In the genomic region with DNA sequence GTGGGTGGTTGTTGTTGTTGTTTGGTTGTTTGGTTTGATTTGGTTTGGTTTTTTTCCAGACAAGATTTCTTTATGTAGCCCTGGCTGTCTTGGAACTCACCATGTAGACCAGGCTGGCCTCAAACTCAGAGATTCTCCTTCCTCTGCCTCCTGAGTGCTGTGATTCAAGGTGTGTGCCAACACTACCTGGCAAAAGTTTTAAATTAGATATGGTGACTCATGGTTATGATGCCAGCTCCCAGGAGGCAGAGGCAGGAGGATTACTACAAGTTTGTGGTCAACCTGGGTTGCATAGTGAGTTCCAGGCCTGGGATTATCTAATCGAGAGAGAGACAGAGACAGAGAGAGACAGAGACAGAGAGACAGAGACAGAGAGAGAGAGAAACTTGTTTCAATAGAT, we compare ENCODE assay signal across 14 mouse cellular contexts. TPM values are rescaled to one million over a fixed set of nuclear protein-coding genes. Genes with fewer than 3 reads are reported as not detected.
DNase-seq lines count a peak whose midpoint lies in the region; ATAC-seq and TF ChIP-seq lines count a peak whose summit lies in the region.
"Had no signal": no experiment of that assay in that cellular context is flagged by ENCODE, and none has a peak within 500 bp of the region (broad histone marks: within the 10 kb centered on the region; RNA-seq: fewer than 3 reads in every experiment).

No protein-coding gene starts in this region.

- no peaks in the 10 kb centered on the region for H3K36me3 ChIP-seq in heart, embryonic 12.5 days
- H3K36me3 ChIP-seq in kidney, embryonic 15.5 days: no peaks in the 10 kb centered on the region
- H3K36me3 ChIP-seq in lung, postnatal 0 days (ENCODE audit: insufficient read depth, low read length): no peaks in the 10 kb centered on the region
- H3K36me3 ChIP-seq in stomach, embryonic 15.5 days: no peaks in the 10 kb centered on the region
- H3K36me3 ChIP-seq: forebrain, embryonic 12.5 days had no signal

- no peaks in the 10 kb centered on the region for H3K9me3 ChIP-seq in heart, embryonic 12.5 days (replicated peaks)
- H3K9me3 ChIP-seq in kidney, embryonic 15.5 days (replicated peaks): no peaks in the 10 kb centered on the region
- no peaks in the 10 kb centered on the region for H3K9me3 ChIP-seq in lung, postnatal 0 days (ENCODE audit: low read length)
- H3K9me3 ChIP-seq in stomach, embryonic 15.5 days: no peaks in the 10 kb centered on the region
- H3K9me3 ChIP-seq: forebrain, embryonic 12.5 days had no signal

- H3K9ac ChIP-seq in heart, embryonic 12.5 days: no peak overlapping the region
- H3K9ac ChIP-seq in kidney, embryonic 15.5 days: no peak overlapping the region
- no peak overlapping the region for H3K9ac ChIP-seq in lung, postnatal 0 days (replicated peaks; ENCODE audit: low read depth)
- H3K9ac ChIP-seq in stomach, embryonic 15.5 days: no peak overlapping the region
- H3K9ac ChIP-seq: forebrain, embryonic 12.5 days had no signal

- no peak for DNase-seq in heart, adult 11 months
- DNase-seq in kidney, adult 9 months: no peak
- DNase-seq in lung, postnatal 0 days (ENCODE audit: low spot score): no peak
- DNase-seq in lung, adult 18-20 months: no peak
- DNase-seq in testis, postnatal 14 days (ENCODE audit: low spot score): no peak
- DNase-seq: adrenal gland, postnatal 25 days; cerebellum, postnatal 10 days; right cerebral cortex, postnatal 25 days; thymus, postnatal 14 days had no signal

- TF ChIP-seq EP300 in lung, postnatal 0 days (IDR thresholded peaks at IDR 0.05): no peak

- H3K4me2 ChIP-seq in heart, embryonic 12.5 days: no peak overlapping the region
- H3K4me2 ChIP-seq in kidney, embryonic 15.5 days: no peak overlapping the region
- no peak overlapping the region for H3K4me2 ChIP-seq in lung, postnatal 0 days (replicated peaks; ENCODE audit: low read depth, low read length)
- no peak overlapping the region for H3K4me2 ChIP-seq in stomach, embryonic 15.5 days
- H3K4me2 ChIP-seq: forebrain, embryonic 12.5 days; midbrain, embryonic 11.5 days had no signal

- TF ChIP-seq CTCF in lung, postnatal 0 days (IDR thresholded peaks at IDR 0.05): no peak

- H3K27ac ChIP-seq in heart, embryonic 12.5 days (ENCODE audit: poor library complexity, severe bottlenecking): peak overlapping the region; percentile 74
- H3K27ac ChIP-seq in kidney, embryonic 15.5 days: peak overlapping the region; percentile 69
- peak overlapping the region; percentile 51 for H3K27ac ChIP-seq in lung, postnatal 0 days (ENCODE audit: low read length)
- H3K27ac ChIP-seq in stomach, embryonic 15.5 days: peak overlapping the region; percentile 63
- H3K27ac ChIP-seq: forebrain, embryonic 12.5 days had no signal

- no peak for ATAC-seq in heart, embryonic 12.5 days (ENCODE audit: insufficient number of reproducible peaks, low FRiP score)
- no peak for ATAC-seq in kidney, embryonic 15.5 days (replicated peaks; ENCODE audit: low FRiP score)
- no peak for ATAC-seq in lung, postnatal 0 days
- ATAC-seq in stomach, embryonic 15.5 days (ENCODE audit: insufficient read depth, low FRiP score, low read depth): no peak

- H3K27me3 ChIP-seq in heart, embryonic 12.5 days (replicated peaks): no peaks in the 10 kb centered on the region
- H3K27me3 ChIP-seq in kidney, embryonic 15.5 days: peaks cover 18% of the 10 kb centered on the region
- H3K27me3 ChIP-seq in lung, postnatal 0 days (replicated peaks; ENCODE audit: insufficient read depth, low read length): no peaks in the 10 kb centered on the region
- H3K27me3 ChIP-seq in stomach, embryonic 15.5 days (replicated peaks): no peaks in the 10 kb centered on the region

- H3K4me1 ChIP-seq in heart, embryonic 12.5 days (replicated peaks): peaks cover 26% of the 10 kb centered on the region
- peaks cover 20% of the 10 kb centered on the region for H3K4me1 ChIP-seq in kidney, embryonic 15.5 days
- peaks cover 6% of the 10 kb centered on the region for H3K4me1 ChIP-seq in lung, postnatal 0 days (ENCODE audit: insufficient read depth, low read depth, low read length)
- peaks cover under 1% of the 10 kb centered on the region; the same call in 1 of the 2 replicates for H3K4me1 ChIP-seq in stomach, embryonic 15.5 days

- H3K4me3 ChIP-seq in heart, embryonic 12.5 days: no peak overlapping the region
- no peak overlapping the region for H3K4me3 ChIP-seq in kidney, embryonic 15.5 days (replicated peaks)
- no peak overlapping the region for H3K4me3 ChIP-seq in lung, postnatal 0 days (ENCODE audit: low read depth, low read length)
- no peak overlapping the region for H3K4me3 ChIP-seq in stomach, embryonic 15.5 days (replicated peaks)
- H3K4me3 ChIP-seq: forebrain, embryonic 12.5 days had no signal

- 67% methylated on average over 1 of the region's 1 CpGs for WGBS in heart, embryonic 12.5 days
- WGBS in kidney, embryonic 15.5 days: 82% methylated on average over 1 of the region's 1 CpGs
- 79% methylated on average over 1 of the region's 1 CpGs for WGBS in lung, postnatal 0 days
- 81% methylated on average over 1 of the region's 1 CpGs for WGBS in stomach, embryonic 15.5 days

RNA-seq across cellular contexts. Expression of gene Cavin1, which starts 9.8 kb away (rescaled TPM):
- polyA plus RNA-seq in heart, embryonic 12.5 days (2016; fragmentation: Nextera tagmentation; extraction: Ambion mirVana): 342 and 348 TPM in 2 replicates
- polyA plus RNA-seq in kidney, embryonic 15.5 days (2015; fragmentation: Nextera tagmentation; extraction: Ambion mirVana): 131 and 150 TPM in 2 replicates
- polyA plus RNA-seq in lung, postnatal 0 days (2015; fragmentation: Nextera tagmentation; extraction: Ambion mirVana): 692 and 736 TPM in 2 replicates
- polyA plus RNA-seq in stomach, embryonic 15.5 days (2015; fragmentation: Nextera tagmentation; extraction: Ambion mirVana): 306 and 329 TPM in 2 replicates

RNA-seq across cellular contexts. Expression of gene Atp6v0a1, which starts 28.8 kb away (rescaled TPM):
- 70.0 and 71.4 TPM in 2 replicates for polyA plus RNA-seq in heart, embryonic 12.5 days (2016; fragmentation: Nextera tagmentation; extraction: Ambion mirVana)
- polyA plus RNA-seq in kidney, embryonic 15.5 days (2015; fragmentation: Nextera tagmentation; extraction: Ambion mirVana): 36.1 and 46.0 TPM in 2 replicates
- polyA plus RNA-seq in lung, postnatal 0 days (2015; fragmentation: Nextera tagmentation; extraction: Ambion mirVana): 51.3 and 57.2 TPM in 2 replicates
- polyA plus RNA-seq in stomach, embryonic 15.5 days (2015; fragmentation: Nextera tagmentation; extraction: Ambion mirVana): 36.6 and 39.7 TPM in 2 replicates

RNA-seq across cellular contexts. Expression of gene Stat3, which starts 41.1 kb away (rescaled TPM):
- 60.0 and 63.2 TPM in 2 replicates for polyA plus RNA-seq in heart, embryonic 12.5 days (2016; fragmentation: Nextera tagmentation; extraction: Ambion mirVana)
- polyA plus RNA-seq in kidney, embryonic 15.5 days (2015; fragmentation: Nextera tagmentation; extraction: Ambion mirVana): 44.8 and 45.1 TPM in 2 replicates
- polyA plus RNA-seq in lung, postnatal 0 days (2015; fragmentation: Nextera tagmentation; extraction: Ambion mirVana): 100 and 120 TPM in 2 replicates
- polyA plus RNA-seq in stomach, embryonic 15.5 days (2015; fragmentation: Nextera tagmentation; extraction: Ambion mirVana): 44.5 and 46.5 TPM in 2 replicates
